Mouse (Mus musculus): ENCODE measurements around the gene Gen1. TPM values are rescaled to one million over a fixed set of nuclear protein-coding genes. Genes with fewer than 3 reads are reported as not detected.

The Gen1 gene
- polyA plus RNA-seq (2015; fragmentation: Nextera tagmentation; extraction: Ambion mirVana): 1.5 and 1.6 TPM in 2 replicates

GRCm38 (mm10) chr12:11265382-11266281 is at the start of gene Gen1, which contains the start of gene Smc6:
TSS of gene Gen1 (minus strand) at chr12:11265801.
TSS of gene Smc6 (plus strand) at chr12:11265886.

DNA sequence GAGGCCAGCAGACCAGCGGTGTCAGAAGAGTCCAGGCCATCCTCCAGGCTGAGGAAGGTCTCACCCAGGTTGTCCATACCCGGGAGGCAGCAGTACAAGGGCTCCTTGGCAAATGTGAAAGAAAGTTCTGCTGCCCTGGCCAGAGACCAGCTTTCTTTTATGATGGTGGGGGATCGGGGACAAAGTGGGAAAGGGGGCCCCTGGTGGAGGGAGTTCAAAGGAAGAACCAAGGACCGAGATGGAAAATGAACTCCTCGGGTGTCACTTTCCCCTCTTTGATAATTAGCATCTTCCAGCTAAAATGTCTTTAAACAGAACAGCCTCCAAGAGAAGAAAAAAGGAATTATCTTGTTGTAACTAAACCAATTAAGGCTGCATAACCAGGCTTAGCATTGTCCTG is 56.7 kb downstream of the Gen1 start, which contains the start of gene Msgn1:
TSS of gene Msgn1 (minus strand) at position 101 of the 400 bp plus-strand sequence.

Small RNA genes lying within 50 kb of the gene (microRNA-seq; reads per million reads assigned to microRNA genes)
- gene Mir7675 (ENCODE audit: borderline replicate concordance, insufficient number of aligned reads): not detected

Other genes with a start within 250 kb of the Gen1 start
- 3.6 and 5.8 TPM in 2 replicates for gene Kcns3, start 114.7 kb downstream of the Gen1 start, polyA plus RNA-seq (2015; fragmentation: Nextera tagmentation; extraction: Ambion mirVana)
- gene Msgn1, start 56.8 kb downstream of the Gen1 start, polyA plus RNA-seq (2015; fragmentation: Nextera tagmentation; extraction: Ambion mirVana): not detected in 2 replicates
- 81.2 and 99.4 TPM in 2 replicates for gene Smc6, start 85 bp upstream of the Gen1 start, polyA plus RNA-seq (2015; fragmentation: Nextera tagmentation; extraction: Ambion mirVana)
- gene Vsnl1, start 170.8 kb upstream of the Gen1 start, polyA plus RNA-seq (2015; fragmentation: Nextera tagmentation; extraction: Ambion mirVana): 5.1 and 10.4 TPM in 2 replicates
- 0.19 and 0.61 TPM in 2 replicates for gene Rad51ap2, start 190.3 kb upstream of the Gen1 start, polyA plus RNA-seq (2015; fragmentation: Nextera tagmentation; extraction: Ambion mirVana)